ENCODE assay signal across 1 mouse cellular context in the genomic region with DNA sequence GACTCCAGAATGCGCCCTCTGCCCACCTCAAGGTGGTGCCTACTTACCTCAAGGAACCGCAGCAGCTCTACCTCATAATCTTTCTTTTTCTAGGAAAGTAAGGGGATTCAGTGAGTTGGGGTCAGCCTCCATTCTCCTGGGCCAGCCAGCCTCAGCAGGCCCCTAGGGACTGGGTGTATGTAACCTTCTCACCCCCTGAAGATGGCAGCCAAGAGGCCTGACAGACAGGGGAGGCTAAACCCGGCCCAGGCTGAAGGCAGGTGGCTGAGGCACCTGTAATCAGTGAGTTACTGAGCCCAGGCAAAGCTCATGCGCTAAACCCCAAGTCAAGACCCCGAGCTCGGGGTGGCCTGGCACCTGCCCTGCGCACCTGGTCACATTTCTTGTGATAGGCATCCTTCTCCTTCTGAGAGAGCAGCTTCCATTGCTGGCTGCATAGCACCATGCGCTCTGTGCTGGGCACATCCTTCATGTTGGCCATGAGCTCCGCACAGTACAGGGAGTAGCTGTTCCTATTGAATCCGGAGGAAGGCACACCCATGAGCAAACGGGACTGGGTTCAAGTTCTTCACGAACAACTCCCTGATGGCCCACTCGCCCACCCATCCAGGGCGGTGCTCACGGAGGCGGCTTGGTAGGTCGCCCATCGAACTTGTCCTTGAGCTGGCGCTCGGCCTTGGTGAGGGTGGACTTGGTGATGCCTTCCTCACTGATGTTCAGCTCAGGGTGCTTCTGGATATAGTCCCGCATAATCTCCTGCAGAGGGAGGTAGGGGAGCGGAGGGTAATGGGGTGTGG.
TF ChIP-seq lines count a peak whose summit lies in the region.

No protein-coding gene starts in this region.

TF ChIP-seq in CH12.LX, 34 proteins besides CTCF, POLR2A, EP300 and RAD21:
- no peak for TF ChIP-seq USF1 (IDR thresholded peaks at IDR 0.05; ENCODE audit: low read depth, low read length)
- no peak for TF ChIP-seq BHLHE40 (IDR thresholded peaks at IDR 0.05; ENCODE audit: low read depth, low read length)
- no peak for TF ChIP-seq HCFC1 (IDR thresholded peaks at IDR 0.05; ENCODE audit: low read depth, low read length)
- no peak for TF ChIP-seq KAT2A (IDR thresholded peaks at IDR 0.05; ENCODE audit: insufficient replicate concordance, low read length)
- TF ChIP-seq SMC3 (IDR thresholded peaks at IDR 0.05; ENCODE audit: low read depth, low read length): peak; percentile 55
- no peak; the same call in 1 of the 2 replicates for TF ChIP-seq ZMIZ1 (IDR thresholded peaks at IDR 0.05; ENCODE audit: low read depth, low read length)
- no peak for TF ChIP-seq CHD2 (IDR thresholded peaks at IDR 0.05; ENCODE audit: low read length)
- no peak for TF ChIP-seq E2F4 (IDR thresholded peaks at IDR 0.05; ENCODE audit: insufficient replicate concordance, low read depth, low read length)
- TF ChIP-seq MAX (IDR thresholded peaks at IDR 0.05; ENCODE audit: low read length): no peak
- TF ChIP-seq TBP (conservative IDR thresholded peaks at IDR 0.05; ENCODE audit: low read depth, low read length): no peak
- TF ChIP-seq NRF1 (IDR thresholded peaks at IDR 0.05; ENCODE audit: low read depth, low read length): no peak
- TF ChIP-seq TCF12 (IDR thresholded peaks at IDR 0.05; ENCODE audit: low read depth, low read length): 0 out of 2 replicates have a peak, but pooled peaks have one; percentile 31
- no peak for TF ChIP-seq UBTF (IDR thresholded peaks at IDR 0.05; ENCODE audit: low read depth, low read length)
- TF ChIP-seq SIN3A (IDR thresholded peaks at IDR 0.05; ENCODE audit: low read length): no peak
